Mouse (Mus musculus) liver, embryonic 11.5 days (tissue): Measurements from ENCODE around the gene Oxct1. TPM values are rescaled to one million over a fixed set of nuclear protein-coding genes. Genes with fewer than 3 reads are reported as not detected.

Experiments used
- ATAC-seq: fragments of 200-750 bp; cut with Nextera tagmentation; replicated peaks from 2 replicates; pipeline ENCODE4 v1.8.0; 2017; ENCODE audit warnings: moderate number of reproducible peaks, mild to moderate bottlenecking, moderate TSS enrichment, moderate library complexity; ENCODE audit not compliant: low FRiP score
- DNase-seq: peaks from one replicate; pipeline ENCODE4 v3.0.0-alpha.2; 2017; ENCODE audit warnings: low spot score
- H3K27ac ChIP-seq: fragments of 300-500 bp; sonication (generic); 2 replicates; pipeline ENCODE4 v1.5.1; 2014; ENCODE audit warnings: mild to moderate bottlenecking, low read depth, low read length, control low read depth
- H3K27me3 ChIP-seq: fragments of 300-500 bp; sonication (generic); replicated peaks from 2 replicates; pipeline ENCODE4 v1.6.1; 2014; ENCODE audit warnings: low read length, mixed read lengths; ENCODE audit not compliant: control insufficient read depth, insufficient read depth
- H3K36me3 ChIP-seq: fragments of 300-500 bp; sonication (generic); 2 replicates; pipeline ENCODE4 v1.6.1; 2014; ENCODE audit warnings: mild to moderate bottlenecking, low read length, moderate library complexity, mixed read lengths; ENCODE audit not compliant: control insufficient read depth, insufficient read depth
- H3K4me1 ChIP-seq: fragments of 300-500 bp; sonication (generic); replicated peaks from 2 replicates; pipeline ENCODE4 v1.6.1; 2014; ENCODE audit warnings: low read length, mixed read lengths; ENCODE audit not compliant: control insufficient read depth, insufficient read depth
- H3K4me2 ChIP-seq: fragments of 300-500 bp; sonication (generic); 2 replicates; pipeline ENCODE4 v1.6.1; 2014; ENCODE audit warnings: mild to moderate bottlenecking, control low read depth, moderate library complexity
- H3K4me3 ChIP-seq: fragments of 300-500 bp; sonication (generic); 2 replicates; pipeline ENCODE4 v1.5.1; 2014; ENCODE audit warnings: low read depth, low read length, control low read depth
- H3K9ac ChIP-seq: fragments of 300-500 bp; sonication (generic); 2 replicates; pipeline ENCODE4 v1.6.1; 2014; ENCODE audit warnings: low read depth, low read length, control low read depth
- H3K9me3 ChIP-seq: fragments of 300-500 bp; sonication (generic); 2 replicates; pipeline ENCODE4 v1.6.1; 2016; ENCODE audit warnings: low read length, inconsistent platforms, mixed read lengths; ENCODE audit not compliant: control insufficient read depth
- WGBS: fragments of 180-500 bp; shearing (Covaris S2); extraction: QIAGEN DNeasy Blood & Tissue Kit; methylation state at CpG from one replicate; pipeline ENCODE4 v1.1.7; 2014; 5-methylcytosine and 5-hydroxymethylcytosine counted together
- polyA plus RNA-seq: library from polyadenylated mRNA; unstranded; fragments of >200 nt; fragmentation: Nextera tagmentation; extraction: Ambion mirVana; gene quantifications from 2 replicates; pipeline ENCODE4 v1.2.1, GENCODE M21; 2014

Gene Oxct1
- polyA plus RNA-seq, 1 experiment from 2014 or later, result 64.8 TPM

DNA sequence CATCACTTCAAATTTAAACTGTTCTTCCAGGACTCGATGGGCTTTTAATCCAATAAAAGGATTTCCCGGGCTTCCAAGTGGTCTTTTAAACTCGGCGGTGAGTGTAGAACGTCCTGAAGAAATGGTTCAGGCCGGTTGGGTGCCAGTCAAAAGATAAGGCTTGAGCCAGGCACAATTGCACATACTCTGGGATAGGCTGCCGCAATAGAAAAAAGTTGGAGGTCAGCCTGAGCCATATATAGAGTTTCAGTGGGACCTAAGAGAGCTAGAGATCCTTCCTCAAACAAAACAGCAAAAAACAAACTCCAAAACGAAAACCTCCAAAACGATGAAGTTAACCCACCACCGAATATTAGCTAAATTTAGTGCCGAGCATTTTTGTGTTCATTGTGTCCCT is 677 bp upstream of the Oxct1 start:
- Histone ChIP-seq H3K4me1 (no peaks in the 10 kb centered on the region; the same call in 1 of the 2 replicates), H3K4me3 (no peak overlapping the region), H3K9me3 (no peaks in the 10 kb centered on the region), H3K27ac (no peak overlapping the region), H3K9ac (no peak overlapping the region), H3K36me3 (no peaks in the 10 kb centered on the region), H3K27me3 (no peaks in the 10 kb centered on the region), H3K4me2 (peak overlapping the region; percentile 77; the same call in 1 of the 2 replicates)
- 71% methylated on average over 11 of the region's 11 CpGs for WGBS
- no peak for DNase-seq
- ATAC-seq, result no peak

DNA sequence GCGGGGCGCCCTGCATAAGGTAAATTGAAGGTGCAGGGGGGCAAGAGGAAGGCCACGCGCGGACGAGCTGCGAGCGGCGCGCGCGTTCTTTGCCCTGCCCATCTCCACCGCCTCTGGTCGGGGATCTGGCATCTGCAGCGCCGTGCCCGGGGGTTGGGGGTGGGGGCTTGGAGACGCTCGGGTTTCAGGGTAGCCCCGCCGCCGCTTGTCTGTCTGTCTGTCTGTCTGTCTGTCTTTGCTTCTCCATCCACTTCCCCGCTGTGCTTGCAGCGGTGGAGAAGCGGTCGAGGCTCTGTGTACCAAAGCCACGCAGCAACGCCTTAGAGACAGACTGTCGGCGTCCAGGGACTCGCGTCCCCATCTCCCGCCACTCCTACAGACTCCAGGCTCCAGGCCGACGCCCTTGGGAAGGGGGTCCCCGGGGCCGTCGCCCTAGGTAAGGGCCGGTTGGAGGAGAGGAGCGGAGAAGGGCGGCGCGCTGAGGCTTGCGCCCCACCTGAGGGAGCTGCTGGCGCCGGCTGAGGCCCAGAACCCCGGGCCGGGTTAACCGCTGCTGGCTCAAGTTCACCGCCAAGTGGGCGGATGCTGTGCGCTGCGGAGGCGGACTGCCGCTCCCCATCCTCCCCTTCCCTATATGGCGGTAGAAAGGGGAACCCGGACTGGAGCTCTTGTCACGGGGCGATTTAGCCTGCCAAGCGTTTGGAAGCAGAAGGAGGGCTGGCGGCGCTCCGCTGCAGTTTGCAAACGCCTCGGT is 825 bp downstream of the Oxct1 start:
- under 1% methylated on average over 61 of the region's 65 CpGs for WGBS
- DNase-seq (peak; percentile 77), ATAC-seq (peak; percentile 69)
- Histone ChIP-seq H3K4me1 (no peaks in the 10 kb centered on the region; the same call in 1 of the 2 replicates), H3K9ac (peak overlapping the region; percentile 75), H3K4me3 (peak overlapping the region; percentile 75), H3K27me3 (no peaks in the 10 kb centered on the region), H3K27ac (peak overlapping the region; percentile 70), H3K36me3 (no peaks in the 10 kb centered on the region), H3K4me2 (peak overlapping the region; percentile 77), H3K9me3 (no peaks in the 10 kb centered on the region)

GRCm38 (mm10) chr15:4027671-4028410 is 1.7 kb downstream of the Oxct1 start:
- ATAC-seq (no peak), DNase-seq (no peak)
- H3K27me3 ChIP-seq, result no peaks in the 10 kb centered on the region
- peak overlapping the region; percentile 75 for H3K9ac ChIP-seq
- no peak overlapping the region for H3K27ac ChIP-seq
- peak overlapping the region; percentile 77 for H3K4me2 ChIP-seq
- WGBS, result 23% methylated on average over 6 of the region's 6 CpGs
- no peaks in the 10 kb centered on the region for H3K36me3 ChIP-seq
- H3K4me3 ChIP-seq, result peak overlapping the region; percentile 75
- H3K4me1 ChIP-seq, result no peaks in the 10 kb centered on the region; the same call in 1 of the 2 replicates
- no peaks in the 10 kb centered on the region for H3K9me3 ChIP-seq

GRCm38 (mm10) chr15:4028411-4028700 is 2.2 kb downstream of the Oxct1 start:
- WGBS, result 86% methylated on average over 6 of the region's 6 CpGs
- no peaks in the 10 kb centered on the region; the same call in 1 of the 2 replicates for H3K4me1 ChIP-seq
- H3K4me3 ChIP-seq, result no peak overlapping the region
- H3K27ac ChIP-seq, result no peak overlapping the region
- ATAC-seq (no peak), DNase-seq (no peak)
- H3K9me3 ChIP-seq, result no peaks in the 10 kb centered on the region
- H3K9ac ChIP-seq, result no peak overlapping the region
- H3K36me3 ChIP-seq, result no peaks in the 10 kb centered on the region
- no peaks in the 10 kb centered on the region for H3K27me3 ChIP-seq
- H3K4me2 ChIP-seq, result no peak overlapping the region

- no peak for DNase-seq
- H3K27ac ChIP-seq, result no peak overlapping the region
- no peaks in the 10 kb centered on the region; the same call in 1 of the 2 replicates for H3K4me1 ChIP-seq
- no peak overlapping the region for H3K4me2 ChIP-seq
- no peak overlapping the region for H3K9ac ChIP-seq
- no peaks in the 10 kb centered on the region for H3K36me3 ChIP-seq
- no peak for ATAC-seq
- H3K9me3 ChIP-seq, result no peaks in the 10 kb centered on the region
- H3K4me3 ChIP-seq, result no peak overlapping the region
- no peaks in the 10 kb centered on the region for H3K27me3 ChIP-seq
These were observed 2.8 kb downstream of the Oxct1 start for GRCm38 (mm10) chr15:4028960-4029359.

GRCm38 (mm10) chr15:4033168-4034004 is 7.2 kb downstream of the Oxct1 start:
- Histone ChIP-seq H3K4me2 (no peak overlapping the region), H3K4me1 (no peaks in the 10 kb centered on the region), H3K4me3 (no peak overlapping the region), H3K27me3 (no peaks in the 10 kb centered on the region), H3K27ac (no peak overlapping the region), H3K36me3 (no peaks in the 10 kb centered on the region), H3K9me3 (no peaks in the 10 kb centered on the region), H3K9ac (no peak overlapping the region)
- ATAC-seq (no peak), DNase-seq (no peak)
- 65% methylated on average over 3 of the region's 3 CpGs for WGBS

DNA sequence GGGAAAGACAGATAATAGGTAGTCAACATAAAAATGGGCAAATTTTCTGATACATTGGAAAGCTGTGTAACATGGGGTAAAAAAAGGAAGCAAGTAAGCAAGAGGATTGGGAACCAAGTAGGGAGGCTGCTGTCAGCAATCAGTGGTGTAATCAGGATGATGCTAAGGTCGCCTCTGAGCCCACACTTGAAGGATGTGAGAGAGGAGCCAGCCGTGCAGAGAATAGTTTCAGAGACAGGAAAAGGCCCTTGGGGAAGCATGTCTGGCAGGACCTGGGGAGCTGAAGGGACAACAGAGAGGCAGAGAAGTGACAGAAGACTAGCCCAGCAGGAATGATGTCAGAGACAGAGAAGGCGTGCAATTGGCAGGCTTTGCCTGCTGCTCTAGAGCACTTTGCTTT is 16.2 kb downstream of the Oxct1 start:
- ATAC-seq (no peak), DNase-seq (no peak)
- Histone ChIP-seq H3K36me3 (no peaks in the 10 kb centered on the region), H3K4me2 (no peak overlapping the region), H3K9ac (no peak overlapping the region), H3K9me3 (no peaks in the 10 kb centered on the region), H3K27me3 (no peaks in the 10 kb centered on the region), H3K4me3 (no peak overlapping the region), H3K27ac (no peak overlapping the region), H3K4me1 (no peaks in the 10 kb centered on the region)
- WGBS, result 61% methylated on average over 3 of the region's 3 CpGs

DNA sequence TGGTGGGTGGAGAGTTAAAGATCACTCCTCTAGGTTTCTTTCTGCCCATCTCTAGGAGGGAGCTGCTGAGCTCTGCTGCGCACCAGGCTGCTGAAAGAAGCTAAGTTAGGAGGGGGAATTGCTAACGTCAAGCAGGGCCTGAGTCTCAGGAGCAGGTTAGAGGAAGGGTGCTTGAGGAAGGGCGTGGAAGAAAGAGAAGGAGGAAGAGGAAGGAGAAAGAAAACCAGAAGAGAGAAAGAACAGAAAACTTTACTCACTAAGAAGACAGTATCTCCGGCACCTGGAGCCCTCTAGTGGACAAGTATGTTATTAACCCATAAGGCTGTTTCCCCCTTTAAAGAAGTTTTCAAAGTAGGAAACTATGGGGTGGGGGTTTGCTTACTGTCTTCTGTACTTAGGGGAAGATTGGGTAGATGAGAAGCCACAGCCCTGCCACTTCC is 16.9 kb downstream of the Oxct1 start:
- Histone ChIP-seq H3K4me1 (no peaks in the 10 kb centered on the region), H3K27ac (no peak overlapping the region), H3K36me3 (no peaks in the 10 kb centered on the region), H3K4me2 (peak overlapping the region; percentile 24; the same call in 1 of the 2 replicates), H3K9ac (no peak overlapping the region), H3K9me3 (no peaks in the 10 kb centered on the region), H3K27me3 (no peaks in the 10 kb centered on the region), H3K4me3 (no peak overlapping the region)
- ATAC-seq, result 0 out of 2 replicates have a peak, but pooled peaks have one; percentile 29
- DNase-seq, result peak; percentile 36
- 20% methylated on average over 4 of the region's 4 CpGs for WGBS
